Mouse (Mus musculus) MEL (cell line): Measurements from ENCODE around the gene Gosr2. TPM values are rescaled to one million over a fixed set of nuclear protein-coding genes. Genes with fewer than 3 reads are reported as not detected.

ENCODE experiments used
- DNase-seq: peaks from one replicate; pipeline ENCODE4 v3.0.0; 2011; ENCODE audit warnings: low read depth, low spot score
- H3K27ac ChIP-seq: 2 replicates; pipeline ENCODE4 v1.5.1; 2012; ENCODE audit warnings: low read depth, mild to moderate bottlenecking, control low read depth, low read length, moderate library complexity; ENCODE audit not compliant: control insufficient read depth
- H3K27me3 ChIP-seq, 2 experiments: fragments of 150-350 bp in 1 of 2; sonication (generic) in 1 of 2; 2 replicates each; pipeline ENCODE4 v1.6.1; 2012; ENCODE audit warnings: low read length in 2 of 2, mild to moderate bottlenecking in 2 of 2, improper control_type of control experiment in 1 of 2, moderate library complexity in 1 of 2; ENCODE audit not compliant: insufficient read depth in 2 of 2, control insufficient read depth in 1 of 2
- H3K36me3 ChIP-seq, 2 experiments: 2 replicates each; pipeline ENCODE4 v1.6.1; 2012 to 2014; ENCODE audit warnings: low read length in 2 of 2, improper control_type of control experiment in 1 of 2, inconsistent platforms in 1 of 2, mild to moderate bottlenecking in 1 of 2; ENCODE audit not compliant: insufficient read depth in 2 of 2, control insufficient read depth in 1 of 2
- H3K4me1 ChIP-seq, 2 experiments: fragments of 150-350 bp in 1 of 2; sonication (generic) in 1 of 2; 2 replicates each; pipeline ENCODE4 v1.6.1; 2012; ENCODE audit warnings: low read length in 2 of 2, improper control_type of control experiment in 1 of 2, mild to moderate bottlenecking in 1 of 2; ENCODE audit not compliant: insufficient read depth in 2 of 2, control insufficient read depth in 1 of 2
- H3K4me3 ChIP-seq, 2 experiments: fragments of 150-350 bp in 1 of 2; sonication (generic) in 1 of 2; 2 replicates each; pipeline ENCODE4 v1.5.1; 2012; ENCODE audit warnings: low read depth in 2 of 2, low read length in 2 of 2, mild to moderate bottlenecking in 2 of 2, moderate library complexity in 2 of 2, control low read depth in 1 of 2, improper control_type of control experiment in 1 of 2; ENCODE audit not compliant: control insufficient read depth in 1 of 2, insufficient read depth in 1 of 2
- H3K79me2 ChIP-seq: 2 replicates; pipeline ENCODE4 v1.6.1; 2012; ENCODE audit warnings: mild to moderate bottlenecking, low read length, moderate library complexity; ENCODE audit not compliant: control insufficient read depth, poor library complexity, insufficient read depth
- H3K9ac ChIP-seq: 2 replicates; pipeline ENCODE4 v1.6.1; 2012; ENCODE audit warnings: low read depth, mild to moderate bottlenecking, control low read depth, low read length, moderate library complexity; ENCODE audit not compliant: control insufficient read depth, poor library complexity, severe bottlenecking
- H3K9me3 ChIP-seq: fragments of 150-350 bp; sonication (generic); replicated peaks from 2 replicates; pipeline ENCODE4 v1.6.1; 2012; ENCODE audit warnings: mild to moderate bottlenecking, low read length, improper control_type of control experiment, moderate library complexity; ENCODE audit not compliant: insufficient read depth
- BHLHE40 ChIP-seq: IDR thresholded peaks from 2 replicates; pipeline ENCODE4 v1.6.1; 2012; ENCODE audit warnings: low read depth, mild to moderate bottlenecking, inconsistent platforms, low read length, improper control_type of control experiment, borderline replicate concordance
- CTCF ChIP-seq, 3 experiments: IDR thresholded peaks in 2 of 3; conservative IDR thresholded peaks in 1 of 3; 2 replicates each; pipeline ENCODE4 v1.5.1; 2011 to 2012; ENCODE audit warnings: low read length in 3 of 3, low read depth in 2 of 3, mild to moderate bottlenecking in 2 of 3, improper control_type of control experiment in 1 of 3, inconsistent platforms in 1 of 3, mixed read lengths in 1 of 3, moderate library complexity in 1 of 3; ENCODE audit not compliant: control insufficient read depth in 1 of 3, insufficient read depth in 1 of 3, poor library complexity in 1 of 3, severe bottlenecking in 1 of 3
- E2F4 ChIP-seq: IDR thresholded peaks from 2 replicates; pipeline ENCODE4 v1.6.1; 2011; ENCODE audit warnings: low read depth, low read length, improper control_type of control experiment, borderline replicate concordance
- ELF1 ChIP-seq: IDR thresholded peaks from 2 replicates; pipeline ENCODE4 v1.6.1; 2014; ENCODE audit warnings: low read depth, mild to moderate bottlenecking, inconsistent platforms, low read length, improper control_type of control experiment, moderate library complexity
- JUND ChIP-seq: IDR thresholded peaks from 2 replicates; pipeline ENCODE4 v1.6.1; 2011; ENCODE audit warnings: low read depth, mild to moderate bottlenecking, improper control_type of control experiment, low read length
- KAT2A ChIP-seq: conservative IDR thresholded peaks from 2 replicates; pipeline ENCODE4 v1.6.1; 2012; ENCODE audit warnings: low read depth, low read length, improper control_type of control experiment, inconsistent platforms
- MEF2A ChIP-seq: IDR thresholded peaks from 2 replicates; pipeline ENCODE4 v1.6.1; 2014; ENCODE audit warnings: low read depth, mild to moderate bottlenecking, inconsistent platforms, low read length, improper control_type of control experiment; ENCODE audit not compliant: poor library complexity, insufficient replicate concordance, severe bottlenecking; ENCODE audit errors: extremely low read depth
- MXI1 ChIP-seq: IDR thresholded peaks from 2 replicates; pipeline ENCODE4 v1.6.1; 2011; ENCODE audit warnings: mild to moderate bottlenecking, low read depth, low read length, improper control_type of control experiment
- MYB ChIP-seq: IDR thresholded peaks from 2 replicates; pipeline ENCODE4 v1.6.1; 2011; ENCODE audit warnings: mild to moderate bottlenecking, low read depth, low read length, improper control_type of control experiment
- POLR2A ChIP-seq, 2 experiments: IDR thresholded peaks; 2 replicates each; pipeline ENCODE4 v1.6.1; 2011 to 2012; ENCODE audit warnings: low read length in 2 of 2, mild to moderate bottlenecking in 2 of 2, control low read depth in 1 of 2, improper control_type of control experiment in 1 of 2, low read depth in 1 of 2, moderate library complexity in 1 of 2; ENCODE audit not compliant: control insufficient read depth in 1 of 2, insufficient read depth in 1 of 2, poor library complexity in 1 of 2
- POLR2AphosphoS2 ChIP-seq: IDR thresholded peaks from 2 replicates; pipeline ENCODE4 v1.6.1; 2011; ENCODE audit warnings: low read length, improper control_type of control experiment
- POLR2AphosphoS5 ChIP-seq: IDR thresholded peaks from 2 replicates; pipeline ENCODE4 v1.6.1; 2012; ENCODE audit warnings: low read depth, borderline replicate concordance, mild to moderate bottlenecking, inconsistent platforms, low read length, moderate library complexity, mixed read lengths
- RAD21 ChIP-seq: IDR thresholded peaks from 2 replicates; pipeline ENCODE4 v1.6.1; 2011; ENCODE audit warnings: mild to moderate bottlenecking, low read depth, low read length, improper control_type of control experiment
- RCOR1 ChIP-seq: IDR thresholded peaks from 2 replicates; pipeline ENCODE4 v1.6.1; 2012; ENCODE audit warnings: low read depth, mild to moderate bottlenecking, inconsistent platforms, low read length, improper control_type of control experiment
- SIN3A ChIP-seq: IDR thresholded peaks from 2 replicates; pipeline ENCODE4 v1.6.1; 2012; ENCODE audit warnings: low read length, improper control_type of control experiment, inconsistent platforms
- SMC3 ChIP-seq: IDR thresholded peaks from 2 replicates; pipeline ENCODE4 v1.6.1; 2011; ENCODE audit warnings: low read depth, low read length, improper control_type of control experiment
- TAL1 ChIP-seq: IDR thresholded peaks from 2 replicates; pipeline ENCODE4 v1.6.1; 2012; ENCODE audit warnings: mild to moderate bottlenecking, inconsistent platforms, low read length, moderate library complexity, mixed read lengths
- TBP ChIP-seq: IDR thresholded peaks from 2 replicates; pipeline ENCODE4 v1.8.0; 2011; ENCODE audit warnings: low read depth, low read length, improper control_type of control experiment
- UBTF ChIP-seq: IDR thresholded peaks from 2 replicates; pipeline ENCODE4 v1.6.1; 2012; ENCODE audit warnings: low read depth, mild to moderate bottlenecking, inconsistent platforms, low read length, improper control_type of control experiment, moderate library complexity, borderline replicate concordance; ENCODE audit not compliant: insufficient read depth
- USF1 ChIP-seq: IDR thresholded peaks from 2 replicates; pipeline ENCODE4 v1.6.1; 2014; ENCODE audit warnings: low read depth, mild to moderate bottlenecking, inconsistent platforms, low read length, improper control_type of control experiment, moderate library complexity
- ZC3H11A ChIP-seq: IDR thresholded peaks from 2 replicates; pipeline ENCODE4 v1.6.1; 2012; ENCODE audit warnings: low read depth, mild to moderate bottlenecking, inconsistent platforms, low read length, improper control_type of control experiment
- ZMIZ1 ChIP-seq: IDR thresholded peaks from 2 replicates; pipeline ENCODE4 v1.6.1; 2012; ENCODE audit warnings: low read depth, mild to moderate bottlenecking, inconsistent platforms, low read length, improper control_type of control experiment, moderate library complexity
- ZNF384 ChIP-seq: IDR thresholded peaks from 2 replicates; pipeline ENCODE4 v1.6.1; 2012; ENCODE audit warnings: low read depth, mild to moderate bottlenecking, inconsistent platforms, low read length, improper control_type of control experiment
- polyA plus RNA-seq, 2 experiments: library from polyadenylated mRNA; stranded (reverse) in 1 of 2; unstranded in 1 of 2; fragments of >175 nt in 1 of 2; fragments of >200 nt in 1 of 2; gene quantifications; 2 replicates each; pipeline versions ENCODE4 v1.2.1 to v1.2.4; 2012; ENCODE audit warnings: low replicate concordance in 2 of 2, low read depth in 1 of 2; ENCODE audit not compliant: insufficient read length in 2 of 2, insufficient read depth in 1 of 2, missing spikeins in 1 of 2
- total RNA-seq: library from RNA; depleted of rRNA; stranded (reverse); fragments of 300-350 nt; gene quantifications from 2 replicates; pipeline ENCODE4 v1.2.3, GENCODE M21; 2012

The Gosr2 gene
- total and polyA plus RNA-seq, 3 experiments: 101 to 149 TPM; not detected in 1

DNA sequence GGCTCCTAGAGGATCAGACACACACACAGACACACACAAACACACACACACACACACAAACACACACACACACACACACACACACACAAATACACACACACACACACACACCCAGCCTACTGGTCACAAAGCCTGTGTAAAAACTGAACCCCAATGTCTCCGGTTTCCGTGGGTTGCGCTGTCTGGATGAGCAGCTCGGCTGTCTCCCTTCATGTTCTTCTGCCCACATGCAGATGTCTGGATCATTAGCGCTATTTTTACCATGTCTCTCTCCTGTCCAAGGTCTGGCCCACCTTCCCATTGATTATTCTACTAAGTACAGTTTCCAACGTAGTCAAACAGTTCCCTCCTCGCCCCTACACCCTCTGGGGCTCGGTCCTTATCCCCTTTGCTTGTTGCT lies 34.6 kb downstream of the Gosr2 start:
- H3K9me3 ChIP-seq: no peaks in the 10 kb centered on the region
- H3K27me3 ChIP-seq: peaks cover 10 to 12% of the 10 kb centered on the region in 2 experiments
- no peak overlapping the region for H3K9ac ChIP-seq

DNA sequence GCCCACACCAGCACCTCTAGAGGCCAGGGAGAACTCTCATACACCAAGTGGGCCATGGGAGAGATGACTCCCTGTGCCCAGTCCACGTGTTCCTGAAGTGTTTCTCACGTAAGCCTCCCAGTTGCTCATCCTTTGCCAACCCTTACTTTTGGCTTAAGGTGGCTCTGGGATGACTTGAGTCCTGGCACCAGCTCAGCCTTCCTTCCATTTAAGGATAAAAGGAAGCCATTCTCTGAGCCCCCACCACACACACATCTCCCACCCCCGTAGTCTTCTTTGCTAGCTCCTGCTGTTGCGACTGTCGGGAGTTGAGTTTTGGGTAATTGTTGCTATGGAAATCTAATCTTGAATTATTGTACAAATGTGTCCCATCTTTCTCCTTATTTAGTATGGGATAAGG lies 35.2 kb downstream of the Gosr2 start:
- peaks cover 10 to 12% of the 10 kb centered on the region in 2 experiments for H3K27me3 ChIP-seq
- no peaks in the 10 kb centered on the region for H3K4me1 ChIP-seq
- H3K36me3 ChIP-seq: no peaks in the 10 kb centered on the region
- no peak for DNase-seq
- H3K27ac ChIP-seq: no peak overlapping the region
- H3K79me2 ChIP-seq: no peaks in the 10 kb centered on the region
- TF ChIP-seq RCOR1 (no peak), UBTF (no peak), TBP (no peak)
- no peak overlapping the region for H3K9ac ChIP-seq
- H3K9me3 ChIP-seq: no peaks in the 10 kb centered on the region
- H3K4me3 ChIP-seq: no peak overlapping the region

More for the DNA sequence above, 34.6 kb downstream of the Gosr2 start:
- no peaks in the 10 kb centered on the region for H3K4me1 ChIP-seq
- no peaks in the 10 kb centered on the region for H3K36me3 ChIP-seq
- H3K4me3 ChIP-seq: no peak overlapping the region
- no peaks in the 10 kb centered on the region for H3K79me2 ChIP-seq
- H3K27ac ChIP-seq: no peak overlapping the region
- TF ChIP-seq JUND (no peak), ELF1 (no peak), TAL1 (no peak), USF1 (no peak), SIN3A (no peak), CTCF (IDR thresholded peaks at IDR 0.05 in 2 of 3, conservative IDR thresholded peaks at IDR 0.05 in 1 of 3; ENCODE audit: control insufficient read depth in 1 of 3, insufficient read depth in 1 of 3, low read depth in 2 of 3, low read length in 3 of 3, poor library complexity in 1 of 3, severe bottlenecking in 1 of 3) (no peak), POLR2AphosphoS2 (no peak), POLR2AphosphoS5 (no peak), MYB (no peak), MEF2A (no peak), BHLHE40 (no peak), ZC3H11A (no peak), ZNF384 (no peak)
- no peak for DNase-seq

DNA sequence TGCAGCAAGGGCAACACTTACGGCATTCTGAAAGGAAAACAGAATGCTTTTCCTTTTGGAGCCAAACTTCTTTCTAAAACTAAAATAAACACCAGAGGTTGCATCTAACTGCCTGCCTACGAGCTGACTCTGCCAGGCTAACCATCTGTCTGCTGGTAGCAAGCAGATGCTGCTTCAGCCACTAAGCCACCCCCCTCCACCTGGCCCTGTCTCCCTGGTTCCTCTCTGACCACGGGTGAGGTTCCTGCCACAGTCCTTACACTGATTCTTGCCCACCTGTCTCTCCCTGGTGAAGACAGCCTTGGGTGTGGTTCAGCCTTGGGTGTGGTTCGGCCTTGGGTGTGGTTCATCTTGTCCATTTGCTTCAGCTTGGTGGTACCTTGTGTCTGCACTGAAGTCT lies 35.8 kb downstream of the Gosr2 start:
- H3K9me3 ChIP-seq: no peaks in the 10 kb centered on the region
- no peak overlapping the region for H3K9ac ChIP-seq
- TF ChIP-seq KAT2A (no peak), RCOR1 (no peak), MXI1 (no peak), USF1 (no peak), SMC3 (no peak), RAD21 (no peak), POLR2A (IDR thresholded peaks at IDR 0.05; ENCODE audit: control insufficient read depth in 1 of 2, insufficient read depth in 1 of 2, low read depth in 1 of 2, low read length in 2 of 2, poor library complexity in 1 of 2) (no peak), ZMIZ1 (no peak), TBP (no peak), SIN3A (no peak), UBTF (no peak), TAL1 (no peak), E2F4 (no peak)
- no peak overlapping the region for H3K4me3 ChIP-seq
- no peak for DNase-seq
- H3K79me2 ChIP-seq: no peaks in the 10 kb centered on the region
- peaks cover 10 to 12% of the 10 kb centered on the region in 2 experiments for H3K27me3 ChIP-seq
- no peaks in the 10 kb centered on the region for H3K36me3 ChIP-seq
- no peak overlapping the region for H3K27ac ChIP-seq
- H3K4me1 ChIP-seq: no peaks in the 10 kb centered on the region
